Mouse (Mus musculus) stomach, embryonic 16.5 days (tissue): Measurements from ENCODE around the gene Tnrc18. TPM values are rescaled to one million over a fixed set of nuclear protein-coding genes. Genes with fewer than 3 reads are reported as not detected.

ENCODE experiments used
- ATAC-seq: fragments of 200-750 bp; cut with Nextera tagmentation; 2 replicates; pipeline ENCODE4 v1.8.0; 2017; ENCODE audit warnings: moderate number of reproducible peaks, moderate TSS enrichment; ENCODE audit not compliant: insufficient read depth, low FRiP score
- H3K27ac ChIP-seq: fragments of 300-500 bp; sonication (generic); 2 replicates; pipeline ENCODE4 v1.5.1; 2014; ENCODE audit warnings: low read length
- H3K27me3 ChIP-seq: fragments of 300-500 bp; sonication (generic); 2 replicates; pipeline ENCODE4 v1.6.1; 2014; ENCODE audit warnings: low read length, control low read depth, mixed read lengths; ENCODE audit not compliant: control insufficient read depth, insufficient read depth
- H3K36me3 ChIP-seq: fragments of 300-500 bp; sonication (generic); 2 replicates; pipeline ENCODE4 v1.6.1; 2014; ENCODE audit warnings: low read length; ENCODE audit not compliant: control insufficient read depth, insufficient read depth
- H3K4me1 ChIP-seq: fragments of 300-500 bp; sonication (generic); 2 replicates; pipeline ENCODE4 v1.6.1; 2014; ENCODE audit warnings: low read length, control low read depth, mixed read lengths; ENCODE audit not compliant: control insufficient read depth, insufficient read depth
- H3K4me2 ChIP-seq: fragments of 300-500 bp; sonication (generic); 2 replicates; pipeline ENCODE4 v1.6.1; 2014; ENCODE audit warnings: low read depth, low read length, mixed read lengths
- H3K4me3 ChIP-seq: fragments of 300-500 bp; sonication (generic); replicated peaks from 2 replicates; pipeline ENCODE4 v1.5.1; 2014; ENCODE audit warnings: mild to moderate bottlenecking, low read length
- H3K9ac ChIP-seq: fragments of 300-500 bp; sonication (generic); 2 replicates; pipeline ENCODE4 v1.6.1; 2014; ENCODE audit warnings: low read length
- H3K9me3 ChIP-seq: fragments of 300-500 bp; sonication (generic); replicated peaks from 2 replicates; pipeline ENCODE4 v1.6.1; 2016; ENCODE audit warnings: low read length, control low read depth; ENCODE audit not compliant: control insufficient read depth
- WGBS: fragments of 180-500 bp; shearing (Covaris S2); extraction: QIAGEN DNeasy Blood & Tissue Kit; methylation state at CpG from one replicate; pipeline ENCODE4 v1.1.7; 2014; 5-methylcytosine and 5-hydroxymethylcytosine counted together
- polyA plus RNA-seq: library from polyadenylated mRNA; unstranded; fragments of >200 nt; fragmentation: Nextera tagmentation; extraction: Ambion mirVana; gene quantifications from 2 replicates; pipeline ENCODE4 v1.2.1, GENCODE M21; 2015

Gene Tnrc18
- polyA plus RNA-seq, 1 experiment from 2014 or later, result 16.9 TPM

- no peak overlapping the region for H3K4me2 ChIP-seq
- WGBS, result 72% methylated on average over 3 of the region's 3 CpGs
- no peaks in the 10 kb centered on the region for H3K4me1 ChIP-seq
- no peak for ATAC-seq
- no peak overlapping the region for H3K4me3 ChIP-seq
- H3K9ac ChIP-seq, result no peak overlapping the region
- H3K36me3 ChIP-seq, result no peaks in the 10 kb centered on the region
- H3K27ac ChIP-seq, result no peak overlapping the region
- H3K9me3 ChIP-seq, result no peaks in the 10 kb centered on the region
- no peaks in the 10 kb centered on the region for H3K27me3 ChIP-seq
Measured at GRCm38 (mm10) chr5:142690343-142690742, 127.1 kb downstream of the Tnrc18 start.

GRCm38 (mm10) chr5:142688866-142689265, 128.6 kb downstream of the Tnrc18 start:
- Histone ChIP-seq H3K9me3 (no peaks in the 10 kb centered on the region), H3K4me3 (no peak overlapping the region), H3K36me3 (no peaks in the 10 kb centered on the region), H3K27ac (no peak overlapping the region), H3K4me1 (no peaks in the 10 kb centered on the region), H3K27me3 (no peaks in the 10 kb centered on the region), H3K4me2 (no peak overlapping the region), H3K9ac (no peak overlapping the region)
- ATAC-seq, result no peak
- WGBS, result 51% methylated on average over 6 of the region's 6 CpGs

- no peak for ATAC-seq
- Histone ChIP-seq H3K27ac (no peak overlapping the region), H3K27me3 (no peaks in the 10 kb centered on the region), H3K4me2 (no peak overlapping the region), H3K4me1 (no peaks in the 10 kb centered on the region), H3K4me3 (no peak overlapping the region), H3K9me3 (no peaks in the 10 kb centered on the region), H3K36me3 (no peaks in the 10 kb centered on the region), H3K9ac (no peak overlapping the region)
- WGBS, result 87% methylated on average over 5 of the region's 5 CpGs
Measured at GRCm38 (mm10) chr5:142682529-142682928, 134.9 kb downstream of the Tnrc18 start.

- Histone ChIP-seq H3K36me3 (no peaks in the 10 kb centered on the region), H3K4me2 (no peak overlapping the region), H3K4me3 (no peak overlapping the region), H3K9ac (no peak overlapping the region), H3K4me1 (no peaks in the 10 kb centered on the region), H3K27me3 (no peaks in the 10 kb centered on the region), H3K27ac (no peak overlapping the region), H3K9me3 (no peaks in the 10 kb centered on the region)
- ATAC-seq, result no peak
- WGBS, result 81% methylated on average over 3 of the region's 3 CpGs
Measured at GRCm38 (mm10) chr5:142681911-142682310, 135.6 kb downstream of the Tnrc18 start.

DNA sequence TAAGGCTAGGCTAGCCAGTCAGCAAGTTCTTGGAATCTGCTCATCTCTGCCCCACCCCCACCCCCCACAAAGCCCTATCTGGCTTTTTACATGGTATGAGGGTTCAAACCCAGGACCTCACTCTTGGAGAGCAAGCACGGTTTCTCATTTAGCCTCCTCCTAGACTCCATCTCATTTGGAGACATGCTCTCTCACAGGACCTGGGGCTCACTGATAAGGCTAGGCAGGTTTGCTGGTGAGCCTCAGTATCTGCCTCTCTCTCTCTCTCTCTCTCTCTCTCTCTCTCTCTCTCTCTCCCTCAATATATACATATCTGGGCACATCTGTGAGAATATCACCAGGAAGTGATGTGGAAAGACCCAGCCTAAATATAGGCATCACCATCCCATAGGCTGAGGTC, 138.4 kb downstream of the Tnrc18 start:
- 83% methylated on average over 1 of the region's 1 CpGs for WGBS
- H3K36me3 ChIP-seq, result no peaks in the 10 kb centered on the region
- ATAC-seq, result no peak
- no peaks in the 10 kb centered on the region for H3K9me3 ChIP-seq
- H3K27ac ChIP-seq, result no peak overlapping the region
- no peaks in the 10 kb centered on the region for H3K27me3 ChIP-seq
- no peaks in the 10 kb centered on the region for H3K4me1 ChIP-seq
- H3K9ac ChIP-seq, result no peak overlapping the region
- H3K4me2 ChIP-seq, result no peak overlapping the region
- no peak overlapping the region for H3K4me3 ChIP-seq

DNA sequence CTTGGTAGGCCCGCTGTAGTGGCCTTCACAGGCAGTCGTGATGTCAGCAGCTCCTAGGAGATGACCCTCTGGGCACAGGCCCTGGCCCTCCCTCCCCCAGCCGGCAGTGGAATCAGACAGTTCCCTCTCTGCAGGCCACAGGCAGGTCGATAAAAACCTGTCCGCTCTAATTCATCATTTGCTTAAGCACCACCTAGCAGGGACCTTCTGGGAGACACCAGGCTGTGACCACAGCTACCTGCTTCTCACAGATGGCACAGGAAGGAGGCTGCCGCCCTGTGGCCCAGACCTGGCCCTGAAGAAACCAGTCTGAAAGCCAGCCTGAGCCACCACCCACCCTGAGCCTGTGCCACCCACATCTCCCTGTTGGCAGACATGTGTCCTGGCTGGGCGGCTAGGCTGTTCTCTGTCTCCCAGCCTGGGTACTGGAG, 139.3 kb downstream of the Tnrc18 start:
- ATAC-seq, result no peak
- H3K27me3 ChIP-seq, result no peaks in the 10 kb centered on the region
- no peaks in the 10 kb centered on the region for H3K4me1 ChIP-seq
- H3K27ac ChIP-seq, result no peak overlapping the region
- H3K4me3 ChIP-seq, result no peak overlapping the region
- H3K36me3 ChIP-seq, result no peaks in the 10 kb centered on the region
- H3K4me2 ChIP-seq, result no peak overlapping the region
- H3K9ac ChIP-seq, result no peak overlapping the region
- no peaks in the 10 kb centered on the region for H3K9me3 ChIP-seq
- WGBS, result 50% methylated on average over 7 of the region's 7 CpGs

Other genes with a start within 250 kb of the Tnrc18 start
- 3.3 and 3.6 TPM in 2 replicates for gene Mmd2, start 208.9 kb downstream of the Tnrc18 start, polyA plus RNA-seq
- gene Wipi2, start 190.0 kb downstream of the Tnrc18 start, polyA plus RNA-seq, result 34.0 and 38.9 TPM in 2 replicates
- 4.8 and 5.2 TPM in 2 replicates for gene Slc29a4, start 125.2 kb downstream of the Tnrc18 start, polyA plus RNA-seq
- 8.2 and 9.7 TPM in 2 replicates for gene Fbxl18, start 77.8 kb upstream of the Tnrc18 start, polyA plus RNA-seq
- gene Actb, start 89.1 kb upstream of the Tnrc18 start, polyA plus RNA-seq, result 14,659 and 15,131 TPM in 2 replicates
- gene Fscn1, start 142.7 kb upstream of the Tnrc18 start, polyA plus RNA-seq, result 161 and 176 TPM in 2 replicates